In the genomic region with DNA sequence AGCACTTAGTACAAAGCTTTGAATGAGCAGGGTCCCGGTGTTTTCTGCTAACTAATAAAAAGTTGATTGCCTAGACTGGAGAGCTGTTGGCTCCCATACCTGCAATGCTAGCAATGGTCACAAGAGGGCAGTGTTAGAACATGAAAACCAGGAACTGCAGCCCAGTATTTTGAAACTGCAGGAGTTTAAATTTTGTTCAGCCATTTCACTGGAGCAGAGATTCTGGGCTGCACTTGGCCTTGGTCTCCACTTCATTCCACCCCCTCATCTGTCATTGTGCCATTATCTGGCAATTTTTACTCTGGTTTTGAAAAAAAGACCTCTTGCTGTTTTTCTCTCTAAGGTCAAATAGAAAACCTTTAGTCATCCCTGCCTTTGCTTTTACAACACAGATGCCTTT, we compare ENCODE assay signal across 8 mouse cellular contexts. TPM values are rescaled to one million over a fixed set of nuclear protein-coding genes. Genes with fewer than 3 reads are reported as not detected.
DNase-seq lines count a peak whose midpoint lies in the region; ATAC-seq lines count a peak whose summit lies in the region.

No protein-coding gene starts in this region.

- intact Hi-C loops in left cerebral cortex, postnatal 4 days (cut with DNase I), result loop anchor here (2.0 to 10.0 kb wide), 4 partner anchors 111 to 1247 kb away; no protein-coding TSS in a partner anchor

- H3K9ac ChIP-seq in intestine, embryonic 14.5 days (ENCODE audit: low read length), result no peak overlapping the region
- H3K9ac ChIP-seq in intestine, embryonic 16.5 days (ENCODE audit: low read depth, low read length), result no peak overlapping the region; the same call in 1 of the 2 replicates

- no peak overlapping the region for H3K27ac ChIP-seq in intestine, embryonic 14.5 days (ENCODE audit: low read depth)
- no peak overlapping the region for H3K27ac ChIP-seq in intestine, embryonic 16.5 days (ENCODE audit: low read length)

- no peaks in the 10 kb centered on the region for H3K9me3 ChIP-seq in intestine, embryonic 14.5 days (ENCODE audit: control insufficient read depth, low read length)
- H3K9me3 ChIP-seq in intestine, embryonic 16.5 days (ENCODE audit: control insufficient read depth, low read length), result no peaks in the 10 kb centered on the region

- H3K4me2 ChIP-seq in intestine, embryonic 14.5 days (ENCODE audit: low read length), result 0 out of 2 replicates have a peak overlapping the region, but pooled peaks have one; percentile 22
- H3K4me2 ChIP-seq in intestine, embryonic 16.5 days (ENCODE audit: low read depth, low read length), result no peak overlapping the region

- H3K4me3 ChIP-seq in intestine, embryonic 14.5 days (ENCODE audit: low read depth, low read length), result no peak overlapping the region
- H3K4me3 ChIP-seq in intestine, embryonic 16.5 days (ENCODE audit: low read length), result no peak overlapping the region

- H3K36me3 ChIP-seq in intestine, embryonic 14.5 days (ENCODE audit: control insufficient read depth, insufficient read depth, low read length), result no peaks in the 10 kb centered on the region
- H3K36me3 ChIP-seq in intestine, embryonic 16.5 days (ENCODE audit: control insufficient read depth, insufficient read depth, low read length), result no peaks in the 10 kb centered on the region

- 16% methylated on average over 1 of the region's 1 CpGs for WGBS in intestine, embryonic 14.5 days
- 7% methylated on average over 1 of the region's 1 CpGs for WGBS in intestine, embryonic 16.5 days

- peak; percentile 98 for DNase-seq in intestine, embryonic 14.5 days (ENCODE audit: low spot score)
- DNase-seq in cerebellum, postnatal 14 days, result peak; percentile 94
- DNase-seq in gastrocnemius, adult 18-20 months (ENCODE audit: low spot score), result peak; percentile 86
- DNase-seq in kidney, adult 18-20 months, result peak; percentile 80
- DNase-seq in left cerebral cortex, postnatal 4 days, result peak; percentile 86
- peak; percentile 44 to 64 for DNase-seq in monocyte, adult 2 months (ENCODE audit: low read depth in 1 of 2, low spot score in 2 of 2)
- DNase-seq in spleen, postnatal 14 days (ENCODE audit: low spot score in 2 of 2), result peak; percentile 24 to 62

- H3K4me1 ChIP-seq in intestine, embryonic 14.5 days (replicated peaks; ENCODE audit: control insufficient read depth, insufficient read depth, low read length), result 0 out of 2 replicates have a peak, but pooled peaks cover 7% of the 10 kb centered on the region
- no peaks in the 10 kb centered on the region; the same call in 1 of the 2 replicates for H3K4me1 ChIP-seq in intestine, embryonic 16.5 days (ENCODE audit: control insufficient read depth, insufficient read depth, low read length)

- H3K27me3 ChIP-seq in intestine, embryonic 14.5 days (replicated peaks; ENCODE audit: control insufficient read depth, insufficient read depth, low read length), result no peaks in the 10 kb centered on the region
- H3K27me3 ChIP-seq in intestine, embryonic 16.5 days (replicated peaks; ENCODE audit: control insufficient read depth, insufficient read depth, low read length), result no peaks in the 10 kb centered on the region

- ATAC-seq in intestine, embryonic 14.5 days (replicated peaks; ENCODE audit: low FRiP score, low TSS enrichment, low read depth), result peak; percentile 18; the same call in 1 of the 2 replicates
- ATAC-seq in intestine, embryonic 16.5 days, result no peak

RNA-seq across cellular contexts. Expression of a gene that starts 57.2 kb away (rescaled TPM):
- polyA plus RNA-seq in intestine, embryonic 14.5 days (2014; fragmentation: Nextera tagmentation; extraction: Ambion mirVana), result 3.6 and 3.8 TPM in 2 replicates
- polyA plus RNA-seq in intestine, embryonic 16.5 days (2015; fragmentation: Nextera tagmentation; extraction: Ambion mirVana), result 1.9 and 2.8 TPM in 2 replicates
- 1 to 10 TPM; 1.2 to 4.2 TPM for total RNA-seq in gastrocnemius, adult 18-20 months (2021)
- 10 to 100 TPM; 85.4 to 88.9 TPM for total RNA-seq in left cerebral cortex, postnatal 4 days (2021)

Comparison
In these comparisons a context has a peak if more than half of its experiments do, and no peak if none do; other contexts are left out.
1. DNase-seq: peak in every context shown above with its lines; median percentile 98 in intestine, embryonic 14.5 days; 94 in cerebellum, postnatal 14 days; 86 in gastrocnemius, adult 18-20 months; 86 in left cerebral cortex, postnatal 4 days; 80 in kidney, adult 18-20 months; 54 in monocyte, adult 2 months; 43 in spleen, postnatal 14 days.
2. RNA of a gene that starts 57.2 kb away (total RNA-seq): 85.4 to 88.9 TPM in left cerebral cortex, postnatal 4 days; 1.2 to 4.2 TPM in gastrocnemius, adult 18-20 months; every median in the first group is over 10 times any median in the second.